Mouse (Mus musculus): Measurements from ENCODE around the gene Fam120a.

The Fam120a gene

GRCm38 (mm10) chr13:48967956-48968749 is at the start of gene Fam120a:
Gene Fam120a, minus strand, starts transcription at chr13:48968017.
- CTCF ChIA-PET = no interaction called here

- CTCF ChIA-PET = no interaction called here
Observed at GRCm38 (mm10) chr13:49017375-49017774, 49.6 kb upstream of the Fam120a start.

GRCm38 (mm10) chr13:49016311-49016761 is 48.5 kb upstream of the Fam120a start:
- CTCF ChIA-PET = no interaction called here

- CTCF ChIA-PET = no interaction called here
Observed at GRCm38 (mm10) chr13:49015366-49016306, 47.8 kb upstream of the Fam120a start.

GRCm38 (mm10) chr13:49013206-49013794 is 45.5 kb upstream of the Fam120a start:
- CTCF ChIA-PET = no interaction called here

GRCm38 (mm10) chr13:49001691-49002090 is 33.9 kb upstream of the Fam120a start:
- CTCF ChIA-PET = no interaction called here

- CTCF ChIA-PET = interaction anchor here (0.6 kb wide), 2 partner anchors 12 to 88 kb away, joined by 3 read pairs; no protein-coding TSS in a partner anchor
Observed at GRCm38 (mm10) chr13:48998591-48998990, 30.8 kb upstream of the Fam120a start.

- CTCF ChIA-PET = no interaction called here
Observed at GRCm38 (mm10) chr13:48996731-48997130, 28.9 kb upstream of the Fam120a start.

- CTCF ChIA-PET = no interaction called here
Observed at GRCm38 (mm10) chr13:48994903-48995302, 27.1 kb upstream of the Fam120a start.

GRCm38 (mm10) chr13:48992914-48993313 is 25.1 kb upstream of the Fam120a start:
- CTCF ChIA-PET = no interaction called here

- CTCF ChIA-PET = no interaction called here
Observed at GRCm38 (mm10) chr13:48990138-48990537, 22.3 kb upstream of the Fam120a start.

GRCm38 (mm10) chr13:48982482-48983098 is 14.8 kb upstream of the Fam120a start:
- CTCF ChIA-PET = no interaction called here

GRCm38 (mm10) chr13:48979069-48979468 is 11.3 kb upstream of the Fam120a start:
- CTCF ChIA-PET = interaction anchor here (0.9 kb wide), 1 partner anchor 8 kb away, joined by 5 read pairs; no protein-coding TSS in a partner anchor

GRCm38 (mm10) chr13:48977858-48978257 is 10.0 kb upstream of the Fam120a start:
- CTCF ChIA-PET = no interaction called here

- CTCF ChIA-PET = interaction anchor here (0.7 kb wide), 1 partner anchor 76 kb away, joined by 4 read pairs; no protein-coding TSS in a partner anchor
Observed at GRCm38 (mm10) chr13:48974699-48975098, 6.9 kb upstream of the Fam120a start.

- CTCF ChIA-PET = no interaction called here
Observed at GRCm38 (mm10) chr13:48974266-48974665, 6.4 kb upstream of the Fam120a start.

- CTCF ChIA-PET = no interaction called here
Observed at GRCm38 (mm10) chr13:48973231-48973630, 5.4 kb upstream of the Fam120a start.

- CTCF ChIA-PET = interaction anchor here (0.9 kb wide), 1 partner anchor 9 kb away, joined by 5 read pairs; no protein-coding TSS in a partner anchor
Observed at GRCm38 (mm10) chr13:48971033-48971432, 3.2 kb upstream of the Fam120a start.

- CTCF ChIA-PET = interaction anchor here (0.9 kb wide), 1 partner anchor 9 kb away, joined by 5 read pairs; no protein-coding TSS in a partner anchor
Observed at GRCm38 (mm10) chr13:48970566-48970965, 2.7 kb upstream of the Fam120a start.

- CTCF ChIA-PET = no interaction called here
Observed at GRCm38 (mm10) chr13:48968750-48969088, 902 bp upstream of the Fam120a start.

Measured in spleen, embryonic (tissue).